Mouse (Mus musculus) granulocyte monocyte progenitor cell, adult 5-6 weeks (primary cell): ENCODE data around the gene Fbxo17. TPM values are rescaled to one million over a fixed set of nuclear protein-coding genes. Genes with fewer than 3 reads are reported as not detected.
"Not testable (repeated sequence)": the region's sequence is repeated elsewhere in the genome, so short reads cannot be mapped to it uniquely, and the experiment has no call there.

Source experiments
- ATAC-seq: replicated peaks from 2 replicates; pipeline ENCODE4 v1.8.0; 2016; ENCODE audit warnings: mild to moderate bottlenecking, moderate TSS enrichment, inconsistent platforms; ENCODE audit not compliant: poor library complexity, severe bottlenecking
- total RNA-seq, 2 experiments: library from RNA; stranded (forward) in 1 of 2; stranded (reverse) in 1 of 2; fragments of 200-712, 200-1000 nt in 1 of 2; fragments of >200 nt in 1 of 2; fragmentation: Nextera tagmentation in 1 of 2; gene quantifications; 2 replicates each; pipeline ENCODE4 v1.2.3; 2014 to 2017

The Fbxo17 gene
- total RNA-seq (2014; fragmentation: Nextera tagmentation) (1.3 and 3.3 TPM in 2 replicates), total RNA-seq (2017) (1.3 and 2.1 TPM in 2 replicates)

DNA sequence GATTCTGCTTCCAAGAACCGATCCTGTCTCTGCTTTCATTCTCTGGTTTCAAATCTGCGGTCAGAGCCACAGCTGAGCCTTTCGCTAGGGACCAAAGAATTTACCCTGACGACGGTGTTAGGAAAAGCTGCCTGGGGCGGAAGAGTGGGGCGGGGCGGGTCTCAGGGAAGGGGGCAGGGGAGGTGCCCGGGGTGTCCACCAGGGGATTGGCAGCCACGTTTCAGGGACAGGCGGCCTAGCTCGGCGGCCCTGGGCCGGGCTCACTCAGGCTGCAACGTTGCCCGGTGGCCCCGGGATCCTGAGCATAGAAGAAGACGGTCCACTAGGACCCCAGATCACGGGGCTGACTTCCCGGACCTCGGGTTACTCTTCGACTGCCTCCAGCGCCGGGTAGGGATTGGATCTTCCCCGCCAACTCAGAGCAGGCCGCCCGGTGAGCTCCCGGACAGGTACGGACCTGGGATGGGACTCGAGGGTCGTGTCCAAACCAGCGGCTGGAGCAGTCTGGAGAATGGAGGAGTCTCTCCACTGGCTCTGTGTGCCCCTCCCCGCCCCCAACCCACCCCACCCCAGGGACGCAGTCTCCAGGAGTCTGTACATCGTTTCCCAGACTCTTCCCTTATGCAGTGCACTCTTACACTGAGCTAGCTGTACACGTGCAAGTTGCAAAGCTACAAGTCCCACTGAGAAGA is at the start of gene Fbxo17:
Gene Fbxo17 (plus strand): TSS at position 215 of the 692 bp plus-strand sequence.
- ATAC-seq = peak; percentile 93

GRCm38 (mm10) chr7:28671172-28671571 is 45.4 kb upstream of the Fbxo17 start:
- ATAC-seq = peak; percentile 91

GRCm38 (mm10) chr7:28672276-28672675 is 44.3 kb upstream of the Fbxo17 start:
- ATAC-seq = no peak

DNA sequence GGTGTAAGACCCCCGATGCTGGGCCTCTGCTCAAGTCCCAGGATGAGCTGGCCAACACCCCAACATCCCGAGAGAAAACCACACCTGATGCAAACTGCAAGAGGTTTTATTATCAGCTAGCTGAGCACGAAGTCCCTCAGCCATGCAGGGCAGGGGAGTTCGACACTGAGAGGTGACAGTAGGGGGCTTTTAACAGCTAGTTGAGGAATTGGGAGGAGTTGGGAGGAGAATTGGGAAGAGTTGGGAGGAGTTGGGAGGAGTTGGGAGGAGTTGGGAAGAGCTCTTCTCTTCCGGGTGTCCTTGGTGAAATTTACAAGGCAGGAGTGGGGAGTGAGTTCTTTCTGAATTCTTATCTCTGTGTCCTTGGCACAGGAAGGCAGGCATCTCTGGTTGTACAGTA is 43.8 kb upstream of the Fbxo17 start:
- not testable (repeated sequence) for ATAC-seq

GRCm38 (mm10) chr7:28674994-28675393 is 41.6 kb upstream of the Fbxo17 start:
- ATAC-seq = peak; percentile 58

- no peak for ATAC-seq
Measured at GRCm38 (mm10) chr7:28675746-28676145, 40.9 kb upstream of the Fbxo17 start.

GRCm38 (mm10) chr7:28676811-28677541 is 39.6 kb upstream of the Fbxo17 start:
- ATAC-seq = no peak

- ATAC-seq = no peak
Measured at GRCm38 (mm10) chr7:28677624-28678023, 39.0 kb upstream of the Fbxo17 start.

GRCm38 (mm10) chr7:28691075-28691474 is 25.5 kb upstream of the Fbxo17 start:
- no peak for ATAC-seq

GRCm38 (mm10) chr7:28692545-28693320 is 23.9 kb upstream of the Fbxo17 start, which contains the start of gene Fbxo27:
Gene Fbxo27, plus strand, starts transcription at chr7:28692849.
- no peak for ATAC-seq

DNA sequence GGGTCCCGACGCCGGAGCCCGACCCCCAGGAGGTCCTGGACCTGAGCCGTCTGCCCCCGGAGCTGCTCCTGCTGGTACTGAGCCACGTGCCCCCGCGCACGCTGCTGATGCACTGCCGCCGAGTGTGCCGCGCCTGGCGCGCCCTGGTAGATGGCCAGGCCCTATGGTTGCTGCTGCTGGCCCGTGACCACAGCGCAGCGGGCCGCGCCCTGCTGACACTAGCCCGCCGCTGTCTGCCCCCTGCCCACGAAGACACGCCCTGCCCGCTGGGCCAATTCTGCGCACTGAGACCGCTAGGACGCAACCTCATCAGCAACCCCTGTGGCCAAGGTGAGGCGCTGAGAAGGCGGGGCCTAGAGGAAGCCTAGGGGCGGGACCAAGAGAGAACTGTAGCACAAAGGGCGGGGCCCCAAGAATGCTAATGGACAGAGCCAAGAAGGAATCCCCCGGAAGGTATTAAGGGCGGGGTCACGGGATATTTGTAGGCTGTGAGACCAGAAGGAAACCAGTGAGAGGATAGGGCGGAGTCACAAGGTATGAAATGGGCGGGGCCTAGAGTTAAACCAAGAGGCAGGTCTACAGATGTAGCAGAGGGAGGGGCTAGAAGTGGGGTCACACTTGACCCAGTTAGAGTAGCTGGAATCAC is 23.2 kb upstream of the Fbxo17 start:
- ATAC-seq = peak; percentile 83

DNA sequence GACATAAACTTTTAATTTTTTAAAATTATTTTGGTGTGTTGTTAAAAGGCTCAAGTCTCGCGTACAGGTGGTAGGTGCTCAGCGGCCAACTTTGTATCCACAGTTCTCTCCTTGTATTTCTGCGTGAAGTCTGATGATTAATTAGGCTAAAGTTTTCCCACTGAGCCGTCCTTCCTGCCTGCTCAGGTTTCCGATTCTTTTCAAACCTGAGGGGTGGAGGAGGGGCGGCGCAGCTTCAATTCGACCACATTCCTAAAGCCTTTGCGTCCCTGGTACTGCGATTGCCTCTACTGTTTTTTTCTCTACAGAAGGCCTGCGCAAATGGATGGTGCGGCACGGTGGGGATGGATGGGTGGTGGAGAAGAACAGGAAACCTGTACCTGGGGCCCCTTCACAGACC is 22.2 kb upstream of the Fbxo17 start:
- no peak for ATAC-seq

- ATAC-seq = peak; percentile 71
Measured at GRCm38 (mm10) chr7:28694966-28695511, 21.6 kb upstream of the Fbxo17 start.

- no peak for ATAC-seq
Measured at GRCm38 (mm10) chr7:28697277-28697676, 19.3 kb upstream of the Fbxo17 start.

DNA sequence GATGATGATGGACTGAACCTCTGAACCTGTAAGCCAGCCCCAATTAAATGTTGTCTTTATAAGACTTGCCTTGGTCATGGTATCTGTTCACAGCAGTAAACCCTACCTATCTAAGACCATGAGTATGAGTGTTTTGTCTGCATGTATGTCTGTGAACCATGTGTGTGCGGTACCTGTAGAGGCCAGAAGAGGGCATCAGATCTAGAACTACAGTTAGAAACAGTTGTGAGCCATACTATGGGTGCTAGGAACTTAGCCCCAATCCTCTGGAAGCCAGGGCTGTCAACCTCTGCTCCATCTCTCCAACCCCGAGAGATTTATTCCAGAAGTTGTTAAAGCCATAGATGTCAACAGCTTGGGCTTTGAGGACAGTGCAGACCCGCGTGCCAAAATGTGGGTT is 16.3 kb upstream of the Fbxo17 start:
- no peak for ATAC-seq

DNA sequence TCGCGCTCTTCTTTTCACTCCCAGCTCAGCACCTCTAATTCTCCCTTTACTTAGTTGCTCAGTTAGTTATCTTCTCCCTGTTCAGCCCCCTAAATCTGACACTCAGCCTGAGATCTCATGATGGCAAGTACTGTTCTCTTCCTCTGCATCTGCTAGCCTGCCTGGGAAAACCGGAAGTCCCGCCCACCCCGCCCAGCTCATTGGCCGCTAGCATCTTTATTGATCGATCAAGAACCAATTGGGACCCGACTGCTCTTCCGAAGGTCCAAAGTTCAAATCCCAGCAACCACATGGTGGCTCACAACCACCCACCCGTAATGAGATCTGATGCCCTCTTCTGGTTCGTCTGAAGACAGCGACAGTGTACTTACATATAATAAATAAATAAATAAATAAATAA is 15.3 kb upstream of the Fbxo17 start:
- ATAC-seq = not testable (repeated sequence)

- ATAC-seq = peak; percentile 74
Measured at GRCm38 (mm10) chr7:28702601-28703143, 13.9 kb upstream of the Fbxo17 start.

DNA sequence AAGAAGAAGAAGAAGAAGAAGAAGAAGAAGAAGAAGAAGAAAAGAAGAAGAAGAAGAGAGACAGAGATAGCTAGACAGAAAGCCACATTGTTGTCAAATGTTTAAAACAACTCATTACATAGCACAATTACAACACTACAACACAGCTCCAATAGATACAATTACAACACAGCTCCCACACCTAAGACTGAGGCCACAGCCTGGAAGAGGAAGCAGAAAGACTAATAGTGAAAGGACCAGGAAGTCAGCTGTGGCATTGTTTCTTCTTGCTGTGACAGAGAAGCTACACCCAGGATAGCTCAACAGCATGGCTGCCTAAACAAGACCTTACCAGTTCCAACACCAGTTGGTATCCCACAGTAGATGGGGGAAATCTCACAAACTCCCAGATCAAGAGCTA is 7.2 kb upstream of the Fbxo17 start:
- ATAC-seq = peak; percentile 97

GRCm38 (mm10) chr7:28710962-28711361 is 5.6 kb upstream of the Fbxo17 start:
- ATAC-seq = no peak

- ATAC-seq = no peak
Measured at GRCm38 (mm10) chr7:28714667-28715066, 1.9 kb upstream of the Fbxo17 start.
